Mouse (Mus musculus): ENCODE data around the gene Pabpc4. TPM values are rescaled to one million over a fixed set of nuclear protein-coding genes. Genes with fewer than 3 reads are reported as not detected.
A peak's percentile ranks its signal among the peaks of the same experiment; 100 is the strongest.
"Not testable (repeated sequence)": the region's sequence is repeated elsewhere in the genome, so short reads cannot be mapped to it uniquely, and the experiment has no call there.

Pabpc4 gene
- polyA plus RNA-seq, 1 experiment from 2014 or later, result 33.2 TPM

DNA sequence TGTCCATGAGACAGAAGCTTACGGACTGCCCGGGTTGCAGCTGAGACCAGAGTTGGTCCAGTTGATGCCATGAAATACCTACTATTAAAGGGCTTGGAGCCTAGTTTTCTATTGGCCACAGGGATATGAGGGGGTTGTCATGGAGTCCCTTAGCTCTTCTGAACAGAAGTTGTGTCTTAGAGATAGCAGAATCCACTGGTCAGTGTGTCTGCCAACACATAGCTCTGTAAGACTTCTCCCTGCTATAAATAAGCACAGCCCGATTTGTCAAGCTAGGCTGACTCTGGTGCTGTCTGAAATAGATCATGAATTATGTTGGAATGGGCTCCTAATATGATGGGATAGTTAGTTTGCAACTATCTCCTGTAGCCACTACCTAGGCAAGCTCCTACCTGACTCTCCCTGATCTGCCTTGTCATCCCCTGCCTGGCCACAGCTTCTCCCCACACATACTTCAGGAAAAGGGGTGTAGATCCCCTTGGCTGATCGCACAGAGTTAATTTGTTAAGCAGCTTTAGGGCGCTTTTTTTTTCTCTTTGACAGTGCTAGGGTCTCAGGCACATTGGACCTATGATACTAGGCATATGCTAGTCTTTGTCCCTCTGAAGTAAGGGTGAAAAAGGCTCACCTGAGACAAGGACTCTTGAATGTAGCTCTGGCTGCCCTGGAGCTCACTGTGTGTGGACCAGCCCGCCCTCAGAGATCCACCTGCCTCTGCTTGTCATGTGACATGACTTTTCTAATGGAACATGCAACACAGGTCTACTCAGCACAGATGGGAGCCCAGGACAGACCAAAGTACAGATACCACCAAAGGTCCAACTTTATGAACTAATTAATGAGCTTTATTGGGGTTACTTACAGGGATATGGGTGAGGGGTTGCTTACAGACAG, 22.8 kb downstream of the Pabpc4 start:
- Histone ChIP-seq H3K27me3 (ENCODE audit: insufficient read depth, low read length) (no peaks in the 10 kb centered on the region), H3K4me2 (ENCODE audit: low read depth, low read length) (peak overlapping the region; percentile 83), H3K9ac (replicated peaks) (peak overlapping the region; percentile 73), H3K27ac (ENCODE audit: low read depth) (peak overlapping the region; percentile 81), H3K4me1 (ENCODE audit: insufficient read depth) (peaks cover 37% of the 10 kb centered on the region), H3K36me3 (replicated peaks; ENCODE audit: insufficient read depth, low read length) (peaks cover 47% of the 10 kb centered on the region), H3K9me3 (ENCODE audit: low read length) (no peaks in the 10 kb centered on the region), H3K4me3 (ENCODE audit: low read depth, low read length) (peak overlapping the region; percentile 68)
- ATAC-seq, result peak; percentile 25
- no peak; the same call in 1 of the 2 replicates for TF ChIP-seq EP300 (IDR thresholded peaks at IDR 0.05; ENCODE audit: low read depth)
- TF ChIP-seq CTCF (IDR thresholded peaks at IDR 0.05; ENCODE audit: low read depth), result no peak
- DNase-seq, result no peak
- 49% methylated on average over 6 of the region's 6 CpGs for WGBS (ENCODE audit: insufficient replicate concordance)

DNA sequence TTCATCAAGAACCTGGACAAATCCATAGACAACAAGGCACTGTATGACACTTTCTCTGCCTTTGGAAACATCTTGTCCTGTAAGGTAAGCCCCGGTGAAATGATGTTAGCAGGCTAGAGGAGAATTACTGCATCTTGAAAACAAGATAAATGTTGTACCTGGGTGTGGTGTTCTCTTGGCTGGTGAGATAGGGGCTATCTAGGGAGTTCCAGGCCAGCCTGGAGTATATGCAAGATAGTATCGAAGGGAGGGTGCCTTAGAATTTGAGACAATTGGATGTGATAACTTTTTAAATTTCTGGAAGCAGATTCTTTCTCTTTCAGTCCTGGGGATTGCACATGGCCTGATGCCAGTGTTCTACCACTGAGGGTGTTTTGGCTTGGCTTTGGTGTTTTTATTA, 24.6 kb downstream of the Pabpc4 start:
- Histone ChIP-seq H3K27ac (ENCODE audit: low read depth) (peak overlapping the region; percentile 81), H3K4me3 (ENCODE audit: low read depth, low read length) (peak overlapping the region; percentile 68), H3K4me2 (ENCODE audit: low read depth, low read length) (peak overlapping the region; percentile 83), H3K27me3 (ENCODE audit: insufficient read depth, low read length) (no peaks in the 10 kb centered on the region), H3K9me3 (ENCODE audit: low read length) (no peaks in the 10 kb centered on the region), H3K4me1 (ENCODE audit: insufficient read depth) (peaks cover 32% of the 10 kb centered on the region), H3K36me3 (replicated peaks; ENCODE audit: insufficient read depth, low read length) (peaks cover 64% of the 10 kb centered on the region), H3K9ac (replicated peaks) (peak overlapping the region; percentile 73)
- DNase-seq, result peak; percentile 64
- ATAC-seq, result peak; percentile 51
- TF ChIP-seq CTCF (IDR thresholded peaks at IDR 0.05; ENCODE audit: low read depth) (no peak), EP300 (IDR thresholded peaks at IDR 0.05; ENCODE audit: low read depth) (peak; percentile 100)
- WGBS (ENCODE audit: insufficient replicate concordance), result 65% methylated on average over 2 of the region's 2 CpGs

DNA sequence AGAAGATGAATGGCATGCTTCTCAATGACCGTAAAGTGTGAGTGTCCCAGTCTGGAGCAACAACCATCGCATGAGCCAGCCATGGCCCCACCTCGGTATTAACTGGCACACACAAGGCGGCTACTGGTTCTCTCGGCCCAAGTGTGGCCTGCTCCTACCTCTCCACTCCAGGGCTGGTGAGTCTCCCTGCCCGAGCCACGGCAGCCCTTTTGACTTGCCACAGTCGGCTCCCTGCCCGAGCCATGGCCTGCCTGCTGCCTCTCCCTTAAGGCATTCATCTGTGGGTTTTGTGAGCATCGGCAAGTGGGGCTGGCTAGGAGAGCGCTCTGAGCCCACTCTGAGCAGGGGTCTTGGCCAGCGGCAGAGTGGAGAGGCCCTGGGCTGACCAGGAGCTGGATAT, 26.9 kb downstream of the Pabpc4 start:
- 94% methylated on average over 12 of the region's 12 CpGs for WGBS (ENCODE audit: insufficient replicate concordance)
- peaks cover 27% of the 10 kb centered on the region for H3K4me1 ChIP-seq (ENCODE audit: insufficient read depth)
- H3K9ac ChIP-seq (replicated peaks), result no peak overlapping the region
- no peaks in the 10 kb centered on the region for H3K27me3 ChIP-seq (ENCODE audit: insufficient read depth, low read length)
- ATAC-seq (no peak), DNase-seq (no peak)
- no peak overlapping the region for H3K27ac ChIP-seq (ENCODE audit: low read depth)
- no peak overlapping the region for H3K4me2 ChIP-seq (ENCODE audit: low read depth, low read length)
- H3K36me3 ChIP-seq (replicated peaks; ENCODE audit: insufficient read depth, low read length), result peaks cover 87% of the 10 kb centered on the region
- H3K9me3 ChIP-seq (ENCODE audit: low read length), result no peaks in the 10 kb centered on the region
- TF ChIP-seq EP300 (IDR thresholded peaks at IDR 0.05; ENCODE audit: low read depth) (no peak), CTCF (IDR thresholded peaks at IDR 0.05; ENCODE audit: low read depth) (no peak)
- H3K4me3 ChIP-seq (ENCODE audit: low read depth, low read length), result no peak overlapping the region

DNA sequence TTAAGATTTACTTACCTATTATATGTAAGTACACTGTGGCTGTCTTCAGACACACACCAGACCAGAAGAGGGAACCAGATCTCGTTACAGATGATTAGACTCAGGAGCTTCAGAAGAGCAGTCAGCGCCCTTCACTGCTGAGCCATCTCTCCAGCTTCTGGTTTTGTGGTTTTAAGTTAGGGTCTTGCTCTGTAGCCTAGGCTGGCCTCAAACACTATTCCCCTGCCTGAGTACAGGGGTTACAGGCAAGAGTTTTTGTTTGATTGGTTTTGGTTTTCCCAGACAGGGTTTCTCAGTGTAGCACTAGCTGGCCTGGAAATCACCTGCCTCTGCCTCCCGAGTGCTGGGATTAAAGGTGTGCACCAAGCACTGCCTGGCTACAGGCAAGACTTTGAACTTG, 30.2 kb downstream of the Pabpc4 start:
- no peak overlapping the region for H3K4me3 ChIP-seq (ENCODE audit: low read depth, low read length)
- DNase-seq, result no peak
- H3K4me2 ChIP-seq (ENCODE audit: low read depth, low read length), result no peak overlapping the region
- no peak overlapping the region for H3K9ac ChIP-seq (replicated peaks)
- WGBS (ENCODE audit: insufficient replicate concordance), result 74% methylated on average over 3 of the region's 3 CpGs
- H3K27ac ChIP-seq (ENCODE audit: low read depth), result no peak overlapping the region
- no peaks in the 10 kb centered on the region for H3K9me3 ChIP-seq (ENCODE audit: low read length)
- no peaks in the 10 kb centered on the region for H3K27me3 ChIP-seq (ENCODE audit: insufficient read depth, low read length)
- ATAC-seq, result no peak
- TF ChIP-seq CTCF (IDR thresholded peaks at IDR 0.05; ENCODE audit: low read depth) (no peak), EP300 (IDR thresholded peaks at IDR 0.05; ENCODE audit: low read depth) (no peak)
- H3K4me1 ChIP-seq (ENCODE audit: insufficient read depth), result peaks cover 4% of the 10 kb centered on the region
- H3K36me3 ChIP-seq (replicated peaks; ENCODE audit: insufficient read depth, low read length), result peaks cover 98% of the 10 kb centered on the region

DNA sequence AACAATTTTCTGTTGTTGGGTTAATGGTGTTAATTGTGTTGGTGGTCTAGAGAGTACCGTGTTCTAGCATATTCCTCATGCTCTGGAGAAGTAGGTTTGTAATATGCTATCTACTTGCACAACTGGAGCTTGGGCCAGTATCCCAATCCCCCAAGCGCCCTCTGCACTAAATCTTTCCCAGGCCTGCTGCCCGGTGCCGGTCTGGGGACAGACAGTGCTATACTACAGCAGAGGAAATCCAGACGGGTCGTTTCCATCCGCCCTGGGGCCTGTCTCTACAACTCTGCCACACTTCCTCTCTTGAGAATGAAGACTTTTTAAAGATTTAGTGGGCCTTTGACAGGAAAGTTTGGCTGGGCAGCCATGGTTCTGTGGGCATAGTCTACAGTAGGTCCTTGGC, 30.8 kb downstream of the Pabpc4 start:
- TF ChIP-seq CTCF (IDR thresholded peaks at IDR 0.05; ENCODE audit: low read depth) (no peak), EP300 (IDR thresholded peaks at IDR 0.05; ENCODE audit: low read depth) (no peak)
- no peaks in the 10 kb centered on the region for H3K9me3 ChIP-seq (ENCODE audit: low read length)
- H3K27ac ChIP-seq (ENCODE audit: low read depth), result no peak overlapping the region
- no peak for DNase-seq
- H3K4me3 ChIP-seq (ENCODE audit: low read depth, low read length), result no peak overlapping the region
- no peak for ATAC-seq
- H3K4me1 ChIP-seq (ENCODE audit: insufficient read depth), result no peaks in the 10 kb centered on the region
- H3K36me3 ChIP-seq (replicated peaks; ENCODE audit: insufficient read depth, low read length), result peaks cover 98% of the 10 kb centered on the region
- H3K9ac ChIP-seq (replicated peaks), result no peak overlapping the region
- H3K27me3 ChIP-seq (ENCODE audit: insufficient read depth, low read length), result no peaks in the 10 kb centered on the region
- 87% methylated on average over 7 of the region's 7 CpGs for WGBS (ENCODE audit: insufficient replicate concordance)
- no peak overlapping the region for H3K4me2 ChIP-seq (ENCODE audit: low read depth, low read length)

DNA sequence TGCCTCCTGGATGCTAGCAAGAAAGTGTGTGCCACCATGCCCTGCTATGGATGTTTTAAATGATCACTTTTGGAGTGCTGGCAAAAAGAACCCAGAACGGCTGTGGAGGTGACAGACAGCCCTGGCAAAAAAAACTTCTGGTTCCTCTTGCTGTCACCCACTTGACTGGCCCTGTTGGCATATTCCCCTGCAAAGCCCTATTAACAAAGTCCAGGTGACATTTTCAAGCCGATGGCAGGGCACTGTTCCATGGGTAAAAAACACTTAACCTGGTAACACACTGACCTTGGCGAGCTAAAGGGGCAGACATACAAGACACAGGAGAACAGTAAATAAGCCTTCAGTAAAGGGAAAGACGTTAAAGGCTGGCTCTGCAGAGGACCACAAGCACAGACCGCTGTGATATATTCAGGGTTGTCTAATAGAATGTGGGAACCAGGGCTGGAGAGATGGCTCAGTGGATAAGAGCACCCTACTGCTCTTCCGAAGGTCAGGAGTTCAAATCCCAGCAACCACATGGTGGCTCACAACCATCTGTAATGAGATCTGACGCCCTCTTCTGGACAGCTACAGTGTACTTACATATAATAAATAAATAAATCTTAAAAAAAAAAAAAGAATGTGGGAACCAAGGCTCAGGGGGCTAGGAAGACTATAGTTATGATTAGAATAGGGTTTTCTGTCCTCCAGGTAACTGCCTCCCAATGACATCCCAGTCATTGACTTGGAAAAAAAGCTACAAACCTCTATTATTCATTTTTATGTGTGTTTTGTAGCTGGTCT, 31.7 kb downstream of the Pabpc4 start:
- Histone ChIP-seq H3K4me1 (ENCODE audit: insufficient read depth) (no peaks in the 10 kb centered on the region), H3K27ac (ENCODE audit: low read depth) (no peak overlapping the region), H3K9me3 (ENCODE audit: low read length) (no peaks in the 10 kb centered on the region), H3K9ac (replicated peaks) (no peak overlapping the region), H3K36me3 (replicated peaks; ENCODE audit: insufficient read depth, low read length) (peaks cover 95% of the 10 kb centered on the region), H3K4me3 (ENCODE audit: low read depth, low read length) (no peak overlapping the region), H3K4me2 (ENCODE audit: low read depth, low read length) (no peak overlapping the region), H3K27me3 (ENCODE audit: insufficient read depth, low read length) (no peaks in the 10 kb centered on the region)
- TF ChIP-seq CTCF (IDR thresholded peaks at IDR 0.05; ENCODE audit: low read depth), result no peak
- no peak for TF ChIP-seq EP300 (IDR thresholded peaks at IDR 0.05; ENCODE audit: low read depth)
- no peak for DNase-seq
- 84% methylated on average over 7 of the region's 7 CpGs for WGBS (ENCODE audit: insufficient replicate concordance)
- ATAC-seq, result no peak

DNA sequence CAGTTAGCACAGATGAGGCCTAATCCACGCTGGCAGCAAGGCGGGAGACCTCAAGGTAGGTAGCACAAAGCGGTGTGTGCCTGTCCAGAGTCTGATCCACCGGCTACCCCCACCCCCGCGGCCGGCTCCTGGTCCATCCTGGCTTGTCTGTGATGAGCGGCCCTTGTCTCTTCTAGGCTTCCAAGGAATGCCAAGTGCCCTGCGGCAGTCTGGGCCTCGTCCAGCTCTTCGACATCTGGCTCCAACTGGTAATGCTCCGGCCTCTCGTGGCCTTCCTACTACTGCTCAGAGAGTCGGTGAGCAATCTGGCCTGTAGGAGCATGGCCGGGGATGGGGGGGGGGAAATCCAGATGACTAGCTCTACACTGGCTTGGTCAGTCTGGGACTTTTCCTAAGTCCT, 32.9 kb downstream of the Pabpc4 start:
- H3K27ac ChIP-seq (ENCODE audit: low read depth); H3K4me2 ChIP-seq (ENCODE audit: low read depth, low read length); H3K9me3 ChIP-seq (ENCODE audit: low read length); H3K4me3 ChIP-seq (ENCODE audit: low read depth, low read length); H3K9ac ChIP-seq (replicated peaks); H3K27me3 ChIP-seq (ENCODE audit: insufficient read depth, low read length); ATAC-seq; DNase-seq; H3K4me1 ChIP-seq (ENCODE audit: insufficient read depth): not testable (repeated sequence)
- peaks cover 95% of the 10 kb centered on the region for H3K36me3 ChIP-seq (replicated peaks; ENCODE audit: insufficient read depth, low read length)
- WGBS (ENCODE audit: insufficient replicate concordance), result 96% methylated on average over 15 of the region's 15 CpGs

All from liver, postnatal 0 days (tissue).